Mouse (Mus musculus) neural tube, embryonic 11.5 days (tissue): ENCODE measurements at regions not wholly inside any gene's neighbourhood (a gene's known extent, or its start where the extent isn't known, plus 50 kb on each side); places are given as distances from the start of the nearest gene placed in this dataset.
"Not testable (repeated sequence)": the region's sequence is repeated elsewhere in the genome, so short reads cannot be mapped to it uniquely, and the experiment has no call there.

Experiments used
- ATAC-seq: fragments of 200-750 bp; cut with Nextera tagmentation; 2 replicates; pipeline ENCODE4 v1.8.0; 2017; ENCODE audit warnings: moderate number of reproducible peaks, mild to moderate bottlenecking, moderate TSS enrichment, moderate library complexity; ENCODE audit not compliant: insufficient read depth, low FRiP score, low TSS enrichment
- DNase-seq: peaks from one replicate; pipeline ENCODE4 v3.0.0-alpha.2; 2015; ENCODE audit warnings: low spot score
- H3K27ac ChIP-seq: fragments of 300-500 bp; sonication (generic); 2 replicates; pipeline ENCODE4 v1.5.1; 2014; ENCODE audit warnings: low read depth, mild to moderate bottlenecking, low read length
- H3K27me3 ChIP-seq: fragments of 300-500 bp; sonication (generic); 2 replicates; pipeline ENCODE4 v1.6.1; 2014; ENCODE audit warnings: mild to moderate bottlenecking, low read length, mixed read lengths; ENCODE audit not compliant: control insufficient read depth, insufficient read depth
- H3K36me3 ChIP-seq: fragments of 300-500 bp; sonication (generic); 2 replicates; pipeline ENCODE4 v1.6.1; 2014; ENCODE audit warnings: mild to moderate bottlenecking, low read length, moderate library complexity, mixed read lengths; ENCODE audit not compliant: control insufficient read depth, insufficient read depth
- H3K4me1 ChIP-seq: fragments of 300-500 bp; sonication (generic); 2 replicates; pipeline ENCODE4 v1.6.1; 2014; ENCODE audit warnings: low read length, mixed read lengths; ENCODE audit not compliant: control insufficient read depth, insufficient read depth
- H3K4me2 ChIP-seq: fragments of 300-500 bp; sonication (generic); 2 replicates; pipeline ENCODE4 v1.6.1; 2014; ENCODE audit warnings: low read depth, mild to moderate bottlenecking, moderate library complexity
- H3K4me3 ChIP-seq: fragments of 300-500 bp; sonication (generic); 2 replicates; pipeline ENCODE4 v1.5.1; 2014; ENCODE audit warnings: low read depth, low read length
- H3K9ac ChIP-seq: fragments of 300-500 bp; sonication (generic); 2 replicates; pipeline ENCODE4 v1.6.1; 2014; ENCODE audit warnings: mild to moderate bottlenecking, low read length
- H3K9me3 ChIP-seq: fragments of 300-500 bp; sonication (generic); 2 replicates; pipeline ENCODE4 v1.6.1; 2016; ENCODE audit warnings: low read length; ENCODE audit not compliant: control insufficient read depth
- WGBS: fragments of 180-500 bp; shearing (Covaris S2); extraction: QIAGEN DNeasy Blood & Tissue Kit; methylation state at CpG from one replicate; pipeline ENCODE4 v1.1.7; 2014; 5-methylcytosine and 5-hydroxymethylcytosine counted together

DNA sequence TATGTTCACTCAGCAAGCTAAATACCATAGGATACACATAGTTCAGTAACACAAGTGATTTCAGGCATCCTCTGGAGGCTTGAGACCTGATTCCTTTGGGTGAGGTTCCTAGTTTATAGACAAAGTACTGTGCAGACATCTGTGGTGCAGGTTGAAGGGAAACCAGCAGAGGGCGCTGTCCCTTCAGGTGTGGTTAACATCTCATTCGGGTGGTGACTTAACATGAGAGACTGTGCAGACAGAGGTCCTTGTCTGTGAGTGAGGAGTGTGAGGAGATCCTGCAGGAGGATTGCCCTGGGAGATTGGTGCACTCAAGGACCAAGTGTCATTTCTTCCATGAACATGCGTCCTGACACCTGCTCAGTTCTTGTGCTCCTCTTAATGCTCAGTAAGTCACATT, 637.8 kb downstream of the Dad1 start:
- H3K27ac ChIP-seq, H3K4me1 ChIP-seq, H3K36me3 ChIP-seq, H3K4me2 ChIP-seq, H3K9ac ChIP-seq, DNase-seq, H3K9me3 ChIP-seq, H3K27me3 ChIP-seq, H3K4me3 ChIP-seq, ATAC-seq: not testable (repeated sequence)
- 40% methylated on average over 3 of the region's 3 CpGs for WGBS

DNA sequence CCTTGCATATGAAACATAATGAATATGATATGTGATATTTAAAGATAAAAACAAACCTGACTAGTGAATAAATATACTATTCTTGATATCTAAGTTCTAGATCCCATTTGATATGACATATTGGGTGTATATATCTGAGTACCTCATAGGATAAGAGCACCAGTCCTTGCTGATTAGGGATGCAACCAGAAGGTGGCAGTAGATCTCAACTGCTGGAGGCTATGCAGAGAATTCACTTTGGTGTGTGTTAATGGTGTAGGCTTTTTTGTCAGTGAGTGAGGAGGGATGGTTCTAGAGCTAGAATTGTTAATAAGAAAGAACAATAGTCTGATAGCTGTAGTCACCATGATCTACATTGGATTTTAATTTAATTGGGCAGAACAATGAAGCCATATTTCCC, 639.6 kb downstream of the Dad1 start:
- Histone ChIP-seq H3K36me3 (no peaks in the 10 kb centered on the region), H3K27ac (no peak overlapping the region), H3K4me3 (no peak overlapping the region), H3K9ac (no peak overlapping the region), H3K9me3 (no peaks in the 10 kb centered on the region), H3K27me3 (no peaks in the 10 kb centered on the region), H3K4me1 (no peaks in the 10 kb centered on the region), H3K4me2 (no peak overlapping the region)
- DNase-seq = no peak
- ATAC-seq = no peak

GRCm38 (mm10) chr14:53599299-53599698, 654.6 kb downstream of the Dad1 start:
- not testable (repeated sequence) for H3K4me3 ChIP-seq, H3K27ac ChIP-seq, H3K9ac ChIP-seq, H3K4me2 ChIP-seq, H3K9me3 ChIP-seq, ATAC-seq, DNase-seq, H3K36me3 ChIP-seq, H3K4me1 ChIP-seq, H3K27me3 ChIP-seq
- 58% methylated on average over 3 of the region's 3 CpGs for WGBS

DNA sequence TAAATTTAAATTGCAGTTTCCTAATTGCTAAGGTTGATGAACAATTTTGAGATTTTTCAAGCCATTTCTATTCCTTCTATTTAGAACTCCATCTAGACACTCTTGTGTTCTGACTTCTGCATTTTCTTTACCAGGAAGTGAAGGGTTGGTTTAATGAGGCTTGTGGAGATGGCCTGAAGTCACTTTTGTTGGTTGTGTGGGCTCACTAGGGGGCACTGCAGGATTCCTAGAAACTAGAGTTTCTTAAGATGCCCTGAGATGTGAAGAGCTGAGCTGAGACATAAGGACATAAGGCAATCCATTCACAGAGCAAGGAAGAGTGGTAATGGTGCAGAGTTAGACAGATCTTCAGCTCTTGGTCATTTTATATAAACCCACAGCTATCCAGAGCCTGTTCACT, 656.6 kb downstream of the Dad1 start:
- not testable (repeated sequence) for H3K9ac ChIP-seq, H3K4me3 ChIP-seq, H3K36me3 ChIP-seq, H3K4me1 ChIP-seq, H3K27me3 ChIP-seq, H3K9me3 ChIP-seq, DNase-seq, ATAC-seq, H3K27ac ChIP-seq, H3K4me2 ChIP-seq

DNA sequence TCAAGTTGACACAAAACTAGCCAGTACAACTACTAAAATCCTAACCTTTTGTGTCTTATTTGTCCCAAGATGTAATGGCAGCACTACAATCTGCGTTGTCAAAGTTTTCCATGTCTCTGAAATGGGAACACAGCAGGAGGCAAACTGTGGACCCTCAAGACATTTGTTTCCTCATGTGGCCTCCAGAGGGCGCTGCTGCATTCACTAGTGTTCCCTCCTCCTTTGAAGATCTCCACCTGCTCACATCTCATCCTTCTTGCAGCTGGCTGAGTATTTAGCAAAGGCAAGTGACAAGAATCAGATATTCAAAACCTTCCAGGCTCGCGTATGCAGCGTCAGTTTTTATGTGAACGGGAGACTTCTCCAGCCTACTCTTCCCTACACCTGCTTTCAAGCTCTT, 663.3 kb downstream of the Dad1 start:
- H3K4me1 ChIP-seq, H3K4me2 ChIP-seq, H3K4me3 ChIP-seq, H3K36me3 ChIP-seq, H3K27ac ChIP-seq, H3K9me3 ChIP-seq, ATAC-seq, H3K9ac ChIP-seq, H3K27me3 ChIP-seq: not testable (repeated sequence)
- WGBS = 46% methylated on average over 6 of the region's 6 CpGs
- peak; percentile 10 for DNase-seq

GRCm38 (mm10) chr14:53582528-53582927, 671.4 kb downstream of the Dad1 start:
- not testable (repeated sequence) for H3K4me2 ChIP-seq, H3K4me3 ChIP-seq, H3K27me3 ChIP-seq, H3K9ac ChIP-seq, ATAC-seq, DNase-seq, H3K27ac ChIP-seq, H3K4me1 ChIP-seq, H3K9me3 ChIP-seq, H3K36me3 ChIP-seq
- 95% methylated on average over 6 of the region's 6 CpGs for WGBS

DNA sequence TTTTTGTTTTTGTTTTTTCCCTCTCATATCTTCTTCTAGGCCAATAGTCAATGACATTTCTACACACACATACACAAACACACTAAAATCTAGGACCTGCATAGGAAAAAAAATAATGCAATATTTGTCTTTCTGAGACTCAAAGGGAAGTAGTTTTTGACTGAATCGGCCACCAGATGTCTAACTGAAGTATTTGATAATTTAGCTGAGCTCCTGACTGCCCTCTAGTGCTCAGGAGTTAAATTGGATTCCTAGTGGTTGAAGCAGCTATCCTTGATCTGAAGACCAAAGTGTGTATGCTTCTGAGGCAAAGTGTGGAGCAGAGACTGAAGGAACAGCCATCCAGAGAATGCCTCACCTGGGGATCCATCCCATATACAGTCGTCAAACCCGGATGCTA, 672.2 kb downstream of the Dad1 start:
- not testable (repeated sequence) for H3K27ac ChIP-seq, H3K27me3 ChIP-seq, H3K4me2 ChIP-seq, H3K4me3 ChIP-seq, ATAC-seq, H3K36me3 ChIP-seq, H3K9me3 ChIP-seq, H3K9ac ChIP-seq, DNase-seq, H3K4me1 ChIP-seq
- WGBS = 62% methylated on average over 3 of the region's 3 CpGs

DNA sequence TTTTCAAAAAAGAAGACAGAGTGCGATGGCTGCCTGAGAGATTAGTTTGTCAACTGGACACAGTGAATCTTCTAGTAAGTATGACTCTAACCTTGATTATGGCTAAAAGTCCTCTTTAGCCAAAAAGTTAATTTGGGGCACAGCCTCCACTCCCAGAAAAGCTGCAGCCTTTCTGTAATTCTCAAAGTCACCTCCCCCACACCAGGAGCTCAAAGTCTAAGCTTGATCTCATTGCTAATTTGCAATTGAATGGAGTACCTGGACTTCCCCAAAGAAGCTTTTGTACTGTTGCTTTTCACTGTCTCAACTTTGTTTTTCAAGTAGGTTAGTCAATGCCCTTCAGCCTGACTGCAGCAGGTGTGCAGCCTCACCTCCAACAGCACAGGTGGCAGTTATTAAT, 677.0 kb downstream of the Dad1 start:
- not testable (repeated sequence) for H3K4me2 ChIP-seq, H3K27me3 ChIP-seq, H3K9me3 ChIP-seq, ATAC-seq, H3K4me3 ChIP-seq, H3K36me3 ChIP-seq, H3K4me1 ChIP-seq, H3K9ac ChIP-seq, DNase-seq, H3K27ac ChIP-seq
- WGBS = 92% methylated on average over 1 of the region's 1 CpGs

DNA sequence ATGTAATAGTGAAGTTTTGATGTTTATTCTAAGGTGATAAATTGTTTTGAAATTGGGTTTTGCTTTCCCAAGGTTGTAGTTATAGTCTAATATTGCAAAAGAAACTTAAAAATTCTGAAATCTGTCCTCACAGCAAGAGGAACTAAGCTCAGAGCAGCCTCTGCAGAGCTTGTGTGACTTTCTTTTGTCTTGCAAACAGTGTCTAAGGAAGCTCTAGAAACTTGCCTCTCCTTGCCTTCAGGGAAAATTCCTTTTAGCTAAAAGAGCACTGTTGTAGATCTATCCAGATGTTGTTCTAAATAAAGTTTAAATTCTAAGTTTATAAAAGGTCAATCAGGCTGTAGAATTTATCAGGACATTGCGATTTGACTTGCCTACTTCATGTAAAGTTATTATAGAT, 681.2 kb downstream of the Dad1 start:
- not testable (repeated sequence) for H3K36me3 ChIP-seq, H3K9me3 ChIP-seq, H3K27me3 ChIP-seq, ATAC-seq, H3K4me3 ChIP-seq, DNase-seq, H3K4me1 ChIP-seq, H3K9ac ChIP-seq, H3K27ac ChIP-seq, H3K4me2 ChIP-seq
- WGBS = 90% methylated on average over 1 of the region's 1 CpGs
